Mouse (Mus musculus) hindbrain, embryonic 10.5 days (tissue): Measurements from ENCODE around the gene Meaf6. TPM values are rescaled to one million over a fixed set of nuclear protein-coding genes. Genes with fewer than 3 reads are reported as not detected.

Experiments
- DNase-seq: peaks from one replicate; pipeline ENCODE4 v3.0.0-alpha.2; 2017; ENCODE audit warnings: low spot score
- H3K27ac ChIP-seq: fragments of 300-500 bp; sonication (generic); 2 replicates; pipeline ENCODE4 v1.5.1; 2016; ENCODE audit warnings: mild to moderate bottlenecking, moderate library complexity
- H3K27me3 ChIP-seq: fragments of 300-500 bp; sonication (generic); 2 replicates; pipeline ENCODE4 v1.6.1; 2016; ENCODE audit warnings: mild to moderate bottlenecking; ENCODE audit not compliant: poor library complexity, insufficient read depth, severe bottlenecking
- H3K36me3 ChIP-seq: fragments of 300-500 bp; sonication (generic); 2 replicates; pipeline ENCODE4 v1.6.1; 2016; ENCODE audit warnings: mild to moderate bottlenecking, moderate library complexity
- H3K4me1 ChIP-seq: fragments of 300-500 bp; sonication (generic); replicated peaks from 2 replicates; pipeline ENCODE4 v1.6.1; 2016; ENCODE audit warnings: mild to moderate bottlenecking
- H3K4me3 ChIP-seq: fragments of 300-500 bp; sonication (generic); 2 replicates; pipeline ENCODE4 v1.5.1; 2016; ENCODE audit warnings: mild to moderate bottlenecking, moderate library complexity
- H3K9me3 ChIP-seq: fragments of 300-500 bp; sonication (generic); 2 replicates; pipeline ENCODE4 v1.6.1; 2016; ENCODE audit warnings: mild to moderate bottlenecking, moderate library complexity
- WGBS: fragments of 180-500 bp; shearing (Covaris S2); methylation state at CpG from one replicate; pipeline ENCODE4 v1.1.7; 2016; 5-methylcytosine and 5-hydroxymethylcytosine counted together
- polyA plus RNA-seq: library from polyadenylated mRNA; unstranded; fragments of >200 nt; fragmentation: Nextera tagmentation; extraction: Ambion mirVana; gene quantifications from 2 replicates; pipeline ENCODE4 v1.2.1, GENCODE M21; 2016

The Meaf6 gene
- polyA plus RNA-seq, 1 experiment from 2014 or later = 92.8 TPM

GRCm38 (mm10) chr4:125158081-125158480 lies 73.1 kb downstream of the Meaf6 start:
- 84% methylated on average over 2 of the region's 2 CpGs for WGBS
- no peak for DNase-seq
- Histone ChIP-seq H3K27ac (no peak overlapping the region), H3K4me1 (peaks cover 21% of the 10 kb centered on the region; the same call in 1 of the 2 replicates), H3K36me3 (no peaks in the 10 kb centered on the region), H3K9me3 (no peaks in the 10 kb centered on the region), H3K4me3 (no peak overlapping the region), H3K27me3 (peaks cover 27% of the 10 kb centered on the region)

GRCm38 (mm10) chr4:125158581-125159317 lies 73.8 kb downstream of the Meaf6 start:
- no peak overlapping the region for H3K4me3 ChIP-seq
- no peak overlapping the region for H3K27ac ChIP-seq
- WGBS = 67% methylated on average over 20 of the region's 20 CpGs
- H3K36me3 ChIP-seq = no peaks in the 10 kb centered on the region
- no peak for DNase-seq
- no peaks in the 10 kb centered on the region for H3K9me3 ChIP-seq
- H3K27me3 ChIP-seq = peaks cover 32% of the 10 kb centered on the region
- H3K4me1 ChIP-seq = peaks cover 21% of the 10 kb centered on the region; the same call in 1 of the 2 replicates

GRCm38 (mm10) chr4:125160320-125160950 lies 75.5 kb downstream of the Meaf6 start:
- H3K27ac ChIP-seq = no peak overlapping the region
- peak overlapping the region; percentile 30 for H3K4me3 ChIP-seq
- no peaks in the 10 kb centered on the region for H3K36me3 ChIP-seq
- H3K27me3 ChIP-seq = peaks cover 37% of the 10 kb centered on the region
- peaks cover 18% of the 10 kb centered on the region; the same call in 1 of the 2 replicates for H3K4me1 ChIP-seq
- WGBS = 8% methylated on average over 19 of the region's 19 CpGs
- peak; percentile 83 for DNase-seq
- no peaks in the 10 kb centered on the region for H3K9me3 ChIP-seq

- peaks cover 18% of the 10 kb centered on the region; the same call in 1 of the 2 replicates for H3K4me1 ChIP-seq
- H3K4me3 ChIP-seq = no peak overlapping the region
- no peaks in the 10 kb centered on the region for H3K36me3 ChIP-seq
- DNase-seq = no peak
- WGBS = 71% methylated on average over 10 of the region's 10 CpGs
- H3K9me3 ChIP-seq = no peaks in the 10 kb centered on the region
- no peak overlapping the region for H3K27ac ChIP-seq
- peaks cover 37% of the 10 kb centered on the region for H3K27me3 ChIP-seq
Measured at GRCm38 (mm10) chr4:125160951-125161331, 76.0 kb downstream of the Meaf6 start.

GRCm38 (mm10) chr4:125161392-125161791 lies 76.5 kb downstream of the Meaf6 start:
- Histone ChIP-seq H3K27ac (no peak overlapping the region), H3K9me3 (no peaks in the 10 kb centered on the region), H3K4me3 (no peak overlapping the region), H3K36me3 (no peaks in the 10 kb centered on the region), H3K4me1 (peaks cover 18% of the 10 kb centered on the region; the same call in 1 of the 2 replicates), H3K27me3 (peaks cover 37% of the 10 kb centered on the region)
- 42% methylated on average over 8 of the region's 8 CpGs for WGBS
- DNase-seq = no peak

- peaks cover 37% of the 10 kb centered on the region for H3K27me3 ChIP-seq
- DNase-seq = no peak
Measured at GRCm38 (mm10) chr4:125162701-125163100, 77.8 kb downstream of the Meaf6 start.

More at GRCm38 (mm10) chr4:125162701-125163100, 77.8 kb downstream of the Meaf6 start:
- Histone ChIP-seq H3K4me1 (peaks cover 26% of the 10 kb centered on the region; the same call in 1 of the 2 replicates), H3K9me3 (no peaks in the 10 kb centered on the region), H3K27ac (no peak overlapping the region), H3K4me3 (no peak overlapping the region), H3K36me3 (no peaks in the 10 kb centered on the region)
- WGBS = 54% methylated on average over 7 of the region's 7 CpGs

Other genes with a start within 250 kb of the Meaf6 start
- gene Yrdc, start 234.5 kb upstream of the Meaf6 start, polyA plus RNA-seq = 38.3 and 48.2 TPM in 2 replicates
- gene 1110065P20Rik, start 233.9 kb upstream of the Meaf6 start, polyA plus RNA-seq = 47.9 and 61.7 TPM in 2 replicates
- 3.7 and 8.8 TPM in 2 replicates for gene Maneal, start 223.0 kb upstream of the Meaf6 start, polyA plus RNA-seq
- gene Epha10, start 204.2 kb upstream of the Meaf6 start, polyA plus RNA-seq = 3.8 and 7.6 TPM in 2 replicates
- 13.3 and 18.0 TPM in 2 replicates for gene 9930104L06Rik, start 148.1 kb upstream of the Meaf6 start, polyA plus RNA-seq
- gene Cdca8, start 145.8 kb upstream of the Meaf6 start, polyA plus RNA-seq = 224 and 253 TPM in 2 replicates
- gene Rspo1, start 98.7 kb upstream of the Meaf6 start, polyA plus RNA-seq = 14.8 and 17.4 TPM in 2 replicates
- gene Gnl2, start 68.5 kb upstream of the Meaf6 start, polyA plus RNA-seq = 76.8 and 86.1 TPM in 2 replicates
- 0.36 and 0.92 TPM in 2 replicates for gene Dnali1, start 19.4 kb upstream of the Meaf6 start, polyA plus RNA-seq
- gene Snip1, start 18.5 kb upstream of the Meaf6 start, polyA plus RNA-seq = 29.2 and 30.7 TPM in 2 replicates
- 0.20 and 0.65 TPM in 2 replicates for gene Zc3h12a, start 42.7 kb downstream of the Meaf6 start, polyA plus RNA-seq